In genomic region chr2:37867387-37867786, GRCm38 (mm10) we compare ENCODE assay signal across 23 mouse cellular contexts.
DNase-seq lines count a peak whose midpoint lies in the region; ATAC-seq and TF ChIP-seq lines count a peak whose summit lies in the region.
"Had no signal": no experiment of that assay in that cellular context is flagged by ENCODE, and none has a peak within 500 bp of the region (broad histone marks: within the 10 kb centered on the region; RNA-seq: fewer than 3 reads in every experiment).

No protein-coding gene starts in this region.

- 20% methylated on average over 5 of the region's 5 CpGs for WGBS in cerebellum, adult 2 months
- WGBS in stomach, postnatal 0 days = 60% methylated on average over 5 of the region's 5 CpGs
- whole genome bisulfite sequencing in kidney, embryonic 15.5 days = 73% methylated on average over 5 of the region's 5 CpGs
- 89% methylated on average over 5 of the region's 5 CpGs for WGBS in forebrain, embryonic 10.5 days

- DNase-seq in cerebellum, adult 2 months = peak; percentile 24 to 32
- no peak for DNase-seq in cerebellum, postnatal 4 days (ENCODE audit: low spot score in 2 of 2)
- peak; percentile 6 for DNase-seq in cerebellum, adult 8-10 months
- DNase-seq in cerebellum, postnatal 14 days = peak; percentile 27 to 35
- DNase-seq in stomach, postnatal 0 days (ENCODE audit: low spot score) = peak; percentile 26
- no peak for DNase-seq in forebrain, embryonic 10.5 days (ENCODE audit: extremely low spot score, low spot score)
- DNase-seq: adrenal gland, postnatal 14 days; embryo, embryonic 11 days; gastrocnemius, postnatal 14 days; heart, adult 2 months; heart, postnatal 14 days; kidney, adult 11 months had no signal

- no peak overlapping the region for H3K4me3 ChIP-seq in cerebellum, adult 2 months (replicated peaks; ENCODE audit: insufficient read depth, low read depth, low read length)
- H3K4me3 ChIP-seq in stomach, postnatal 0 days (ENCODE audit: low read depth, low read length) = no peak overlapping the region
- H3K4me3 ChIP-seq in kidney, embryonic 15.5 days (replicated peaks) = no peak overlapping the region
- H3K4me3 ChIP-seq in forebrain, embryonic 10.5 days = no peak overlapping the region
- H3K4me3 ChIP-seq: embryonic facial prominence, embryonic 15.5 days; erythroblast, embryonic 14.5 days; heart, adult 2 months; heart, embryonic 15.5 days; hindbrain, embryonic 13.5 days had no signal

- TF ChIP-seq CTCF in cerebellum, adult 2 months (IDR thresholded peaks at IDR 0.05; ENCODE audit: borderline replicate concordance, insufficient read depth, low read depth, low read length) = no peak
- no peak for TF ChIP-seq CTCF in stomach, postnatal 0 days (IDR thresholded peaks at IDR 0.05; ENCODE audit: low read depth)

- ATAC-seq in stomach, postnatal 0 days (ENCODE audit: low FRiP score, low TSS enrichment) = peak; percentile 54; the same call in 1 of the 2 replicates
- ATAC-seq in kidney, embryonic 15.5 days (replicated peaks; ENCODE audit: low FRiP score) = no peak
- ATAC-seq: activated CD4-positive, CD25-positive, alpha-beta regulatory T cell, adult 4 months; forebrain, embryonic 16.5 days; hindbrain, postnatal 0 days; Patski had no signal

- H3K27ac ChIP-seq in cerebellum, adult 2 months (ENCODE audit: insufficient read depth, low read length) = no peak overlapping the region
- no peak overlapping the region for H3K27ac ChIP-seq in stomach, postnatal 0 days (replicated peaks)
- no peak overlapping the region for H3K27ac ChIP-seq in kidney, embryonic 15.5 days
- H3K27ac ChIP-seq in forebrain, embryonic 10.5 days = no peak overlapping the region
- H3K27ac ChIP-seq: embryonic facial prominence, embryonic 15.5 days; heart, adult 2 months; heart, embryonic 15.5 days; hindbrain, postnatal 0 days had no signal

- H3K27me3 ChIP-seq in cerebellum, adult 2 months (ENCODE audit: control insufficient read depth, insufficient read depth, low read length) = no peaks in the 10 kb centered on the region
- no peaks in the 10 kb centered on the region for H3K27me3 ChIP-seq in stomach, postnatal 0 days (ENCODE audit: control insufficient read depth, insufficient read depth, low read length)
- no peaks in the 10 kb centered on the region for H3K27me3 ChIP-seq in kidney, embryonic 15.5 days
- H3K27me3 ChIP-seq in forebrain, embryonic 10.5 days (ENCODE audit: poor library complexity, severe bottlenecking) = no peaks in the 10 kb centered on the region
- H3K27me3 ChIP-seq: CH12.LX; embryonic facial prominence, embryonic 15.5 days; heart, embryonic 15.5 days; hindbrain, embryonic 13.5 days; Patski had no signal

- H3K9me3 ChIP-seq in stomach, postnatal 0 days (ENCODE audit: control insufficient read depth, low read length) = no peaks in the 10 kb centered on the region
- no peaks in the 10 kb centered on the region for H3K9me3 ChIP-seq in kidney, embryonic 15.5 days (replicated peaks)
- H3K9me3 ChIP-seq in forebrain, embryonic 10.5 days = no peaks in the 10 kb centered on the region
- H3K9me3 ChIP-seq: embryonic facial prominence, embryonic 15.5 days; heart, embryonic 15.5 days; hindbrain, embryonic 13.5 days had no signal

- no peak for TF ChIP-seq EP300 in stomach, postnatal 0 days (optimal IDR thresholded peaks at IDR 0.05)

- peaks cover 15% of the 10 kb centered on the region for H3K4me1 ChIP-seq in cerebellum, adult 2 months (ENCODE audit: control insufficient read depth, insufficient read depth, low read length)
- H3K4me1 ChIP-seq in stomach, postnatal 0 days (replicated peaks; ENCODE audit: control insufficient read depth, insufficient read depth) = no peaks in the 10 kb centered on the region
- H3K4me1 ChIP-seq in kidney, embryonic 15.5 days = no peaks in the 10 kb centered on the region
- peaks cover 17% of the 10 kb centered on the region for H3K4me1 ChIP-seq in forebrain, embryonic 10.5 days

- no peaks in the 10 kb centered on the region for H3K36me3 ChIP-seq in stomach, postnatal 0 days (ENCODE audit: control insufficient read depth, insufficient read depth, low read length)
- no peaks in the 10 kb centered on the region for H3K36me3 ChIP-seq in kidney, embryonic 15.5 days
- H3K36me3 ChIP-seq in forebrain, embryonic 10.5 days (replicated peaks) = no peaks in the 10 kb centered on the region
- H3K36me3 ChIP-seq: embryonic facial prominence, embryonic 15.5 days; heart, embryonic 15.5 days; hindbrain, embryonic 13.5 days had no signal

- H3K9ac ChIP-seq in stomach, postnatal 0 days (ENCODE audit: low read length) = no peak overlapping the region
- no peak overlapping the region for H3K9ac ChIP-seq in kidney, embryonic 15.5 days
- H3K9ac ChIP-seq: embryonic facial prominence, embryonic 15.5 days; heart, embryonic 15.5 days; hindbrain, embryonic 13.5 days had no signal

- TF ChIP-seq POLR2A in cerebellum, adult 2 months (IDR thresholded peaks at IDR 0.05; ENCODE audit: borderline replicate concordance, insufficient read depth, low read length) = no peak

- H3K4me2 ChIP-seq in stomach, postnatal 0 days (replicated peaks; ENCODE audit: low read depth) = no peak overlapping the region
- H3K4me2 ChIP-seq in kidney, embryonic 15.5 days = no peak overlapping the region
- H3K4me2 ChIP-seq: embryonic facial prominence, embryonic 15.5 days; heart, embryonic 11.5 days; heart, embryonic 15.5 days; hindbrain, embryonic 13.5 days had no signal

Comparison
In these comparisons a context has a peak if more than half of its experiments do, and no peak if none do; other contexts are left out.
1. DNase-seq: peak in cerebellum, adult 2 months (2 of 2), cerebellum, adult 8-10 months (single experiment), cerebellum, postnatal 14 days (2 of 2) and stomach, postnatal 0 days (single experiment); none in cerebellum, postnatal 4 days (0 of 2) and forebrain, embryonic 10.5 days (single experiment).